Mouse (Mus musculus): ENCODE measurements around the gene Klhl20. TPM values are rescaled to one million over a fixed set of nuclear protein-coding genes. Genes with fewer than 3 reads are reported as not detected.

Gene Klhl20
- polyA plus RNA-seq (2014; fragmentation: Illumina TruSeq; extraction: RNeasy Lipid Tissue Mini Kit (QIAGEN cat#74804); ENCODE audit: low read depth, low replicate concordance), result 15.0 TPM

DNA sequence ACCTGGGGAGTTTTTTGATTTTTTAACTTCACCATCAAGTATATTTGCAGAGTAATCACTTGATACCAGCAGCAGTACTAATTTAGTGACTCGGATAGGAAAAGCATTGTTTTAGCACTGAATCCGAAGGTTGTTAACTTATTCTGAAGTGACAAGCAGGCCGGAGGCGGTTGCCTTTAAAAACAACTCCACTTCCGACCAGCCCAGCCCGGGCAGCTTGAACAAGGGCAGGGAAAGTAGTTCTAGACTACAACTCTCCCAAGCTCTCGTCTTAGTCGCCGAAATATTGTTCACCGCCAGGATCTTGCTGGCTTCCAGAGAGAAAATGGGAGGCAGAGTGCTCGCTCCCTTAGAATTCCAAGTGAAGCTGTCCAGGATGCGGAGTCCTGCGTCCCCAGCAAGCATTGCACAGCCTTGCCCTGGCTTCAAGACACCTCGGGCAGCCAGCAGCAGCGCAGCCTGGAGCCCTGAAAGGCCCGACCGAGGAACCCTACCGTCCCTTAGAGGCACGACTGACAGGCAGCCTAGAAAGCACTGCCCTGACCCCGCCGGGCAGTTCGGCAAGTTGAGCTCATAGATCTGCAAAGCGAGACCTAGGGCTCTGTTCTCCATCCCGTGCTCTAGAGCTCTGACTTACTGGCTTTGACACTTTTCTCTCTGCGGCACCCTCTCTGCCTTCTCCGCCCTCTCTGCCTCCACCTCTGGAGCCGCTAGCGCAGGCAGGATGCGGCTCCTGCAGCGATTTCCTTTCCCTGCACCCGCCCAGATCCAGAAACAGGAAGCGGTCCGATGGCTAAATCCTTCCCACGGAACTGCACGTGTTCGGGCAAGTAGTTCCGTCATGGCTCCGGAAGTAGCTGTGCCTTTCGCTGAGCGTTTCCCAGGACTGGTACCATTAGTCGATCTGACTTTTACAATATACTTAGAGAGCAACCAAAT lies at the start of gene Klhl20:
Klhl20 (minus strand) TSS at position 786 of the 939 bp plus-strand sequence.

DNA sequence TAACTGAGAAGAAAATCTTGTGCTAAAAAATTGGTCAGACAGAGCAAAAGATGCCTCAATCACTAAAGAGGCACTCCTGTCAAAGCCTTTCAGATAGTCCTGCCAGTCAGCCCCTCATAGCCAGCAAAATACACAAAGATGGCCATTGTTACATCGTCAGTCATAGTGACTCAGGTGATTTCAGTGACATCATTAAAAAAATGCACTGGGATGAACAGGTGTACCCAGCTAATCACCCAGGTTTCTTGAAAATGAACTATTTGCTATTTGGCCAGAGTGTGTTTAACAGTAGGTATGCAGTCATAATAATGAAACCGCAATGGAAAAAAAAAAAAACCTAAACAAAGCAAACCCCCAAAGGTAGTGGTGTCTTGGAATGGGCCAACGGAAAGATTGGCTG lies 27.9 kb upstream of the Klhl20 start, which contains the start of gene Tex50:
Tex50 (minus strand) TSS at position 101 of the 400 bp plus-strand sequence.

DNA sequence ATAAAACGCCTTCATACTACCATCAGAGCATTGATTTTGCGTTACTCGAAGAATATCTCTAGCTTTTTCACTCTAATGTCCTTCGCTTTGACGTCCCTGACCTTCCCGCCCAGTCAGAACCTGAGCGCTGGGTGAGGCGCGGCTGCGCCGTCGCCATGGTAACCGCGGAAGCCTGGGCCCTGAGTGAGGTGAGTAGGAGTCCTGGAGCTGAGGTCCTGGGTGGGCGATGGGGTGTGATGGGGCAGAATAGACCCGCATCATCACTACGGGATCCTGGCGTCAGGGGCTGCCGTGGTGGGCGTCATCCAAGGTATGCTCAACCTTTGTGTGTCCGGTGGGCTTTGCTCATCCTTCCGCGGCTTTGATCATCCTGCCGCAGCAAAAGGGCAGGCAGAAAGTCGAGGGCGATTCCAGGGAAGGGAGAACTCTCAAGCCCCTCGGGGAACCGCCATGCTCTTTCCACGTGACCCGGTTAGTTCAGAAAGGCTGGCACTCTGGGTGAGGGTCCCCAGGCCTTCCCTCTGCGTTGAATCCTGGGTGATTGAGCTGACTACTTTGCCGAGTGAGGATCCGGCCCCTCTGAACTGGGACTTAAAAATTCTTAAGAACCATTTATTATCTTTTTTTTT lies 11.3 kb upstream of the Klhl20 start, which contains the start of gene Ankrd45:
Ankrd45 (plus strand) TSS at position 161 of the 629 bp plus-strand sequence.

DNA sequence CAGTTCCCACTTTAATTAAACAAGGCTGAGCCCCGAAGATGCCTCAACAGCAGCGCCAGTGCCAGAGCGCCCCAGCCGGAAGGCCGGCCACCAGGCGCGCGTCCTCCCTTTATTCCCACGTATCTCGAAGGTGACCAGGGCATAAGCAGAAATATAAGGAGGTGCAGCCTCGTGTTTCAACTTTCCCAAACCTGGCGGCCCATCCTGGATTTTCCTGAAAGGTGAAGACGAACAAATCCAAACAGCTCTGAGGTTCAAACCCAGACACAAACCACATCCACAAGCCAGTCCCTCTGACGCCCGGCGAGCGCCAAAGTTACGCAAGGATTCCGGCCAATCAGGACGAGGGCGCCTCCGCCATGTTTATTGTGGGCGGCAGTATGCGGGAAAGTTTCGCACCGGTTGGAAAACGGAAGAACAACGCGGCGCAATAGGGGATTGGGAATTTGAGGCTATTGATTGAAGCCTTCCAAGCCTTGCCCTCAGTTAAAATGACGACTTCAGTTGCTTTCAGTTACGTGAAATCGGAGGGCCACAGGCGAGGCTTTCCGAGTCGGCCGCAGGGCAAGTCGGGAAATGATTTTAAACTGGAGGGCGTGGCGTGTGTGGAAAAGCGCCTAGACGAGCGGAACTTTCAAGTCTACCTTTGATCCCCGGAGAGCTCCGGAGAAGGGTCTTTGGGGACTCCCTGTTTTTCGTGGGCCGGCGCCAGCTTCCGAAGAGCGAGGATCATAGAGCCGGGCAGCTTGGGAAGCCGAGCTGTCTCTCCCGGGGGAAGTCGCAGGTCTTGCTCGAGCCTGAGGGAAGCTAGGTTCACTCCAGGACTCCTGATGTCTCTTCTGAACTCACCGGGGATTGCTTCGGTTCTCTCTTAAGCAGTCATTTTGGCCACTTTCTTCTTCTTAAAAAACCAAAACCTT lies 60.7 kb downstream of the Klhl20 start, which contains the start of the genes Dars2 and Cenpl:
Dars2 (minus strand) TSS at position 307 of the 920 bp plus-strand sequence.
Cenpl (plus strand) TSS at position 362 of the 920 bp plus-strand sequence.

Other genes with a start within 250 kb of the Klhl20 start
- 30.6 TPM for gene Rc3h1, start 225.1 kb downstream of the Klhl20 start, polyA plus RNA-seq (2014; fragmentation: Illumina TruSeq; extraction: RNeasy Lipid Tissue Mini Kit (QIAGEN cat#74804); ENCODE audit: low read depth, low replicate concordance)
- gene Serpinc1, start 152.9 kb downstream of the Klhl20 start, polyA plus RNA-seq (2014; fragmentation: Illumina TruSeq; extraction: RNeasy Lipid Tissue Mini Kit (QIAGEN cat#74804); ENCODE audit: low read depth, low replicate concordance), result 0.48 TPM
- gene Zbtb37, start 96.7 kb downstream of the Klhl20 start, polyA plus RNA-seq (2014; fragmentation: Illumina TruSeq; extraction: RNeasy Lipid Tissue Mini Kit (QIAGEN cat#74804); ENCODE audit: low read depth, low replicate concordance), result 10.5 TPM
- 7.2 TPM for gene Dars2, start 60.9 kb downstream of the Klhl20 start, polyA plus RNA-seq (2014; fragmentation: Illumina TruSeq; extraction: RNeasy Lipid Tissue Mini Kit (QIAGEN cat#74804); ENCODE audit: low read depth, low replicate concordance)
- 41.3 TPM for gene Cenpl, start 60.8 kb downstream of the Klhl20 start, polyA plus RNA-seq (2014; fragmentation: Illumina TruSeq; extraction: RNeasy Lipid Tissue Mini Kit (QIAGEN cat#74804); ENCODE audit: low read depth, low replicate concordance)
- gene Ankrd45, start 11.2 kb upstream of the Klhl20 start, polyA plus RNA-seq (2014; fragmentation: Illumina TruSeq; extraction: RNeasy Lipid Tissue Mini Kit (QIAGEN cat#74804); ENCODE audit: low read depth, low replicate concordance), result 64.1 TPM
- 285 TPM for gene Tex50, start 27.8 kb upstream of the Klhl20 start, polyA plus RNA-seq (2014; fragmentation: Illumina TruSeq; extraction: RNeasy Lipid Tissue Mini Kit (QIAGEN cat#74804); ENCODE audit: low read depth, low replicate concordance)
- gene Prdx6, start 119.7 kb upstream of the Klhl20 start, polyA plus RNA-seq (2014; fragmentation: Illumina TruSeq; extraction: RNeasy Lipid Tissue Mini Kit (QIAGEN cat#74804); ENCODE audit: low read depth, low replicate concordance), result 119 TPM

Measured in testis, adult 10 weeks (tissue).